Comparison of ENCODE assay signal across 12 mouse cellular contexts in genomic region chr17:5125856-5126806, GRCm38 (mm10).
DNase-seq lines count a peak whose midpoint lies in the region; ATAC-seq and TF ChIP-seq lines count a peak whose summit lies in the region.
"Had no signal": no experiment of that assay in that cellular context is flagged by ENCODE, and none has a peak within 500 bp of the region (broad histone marks: within the 10 kb centered on the region; RNA-seq: fewer than 3 reads in every experiment).

No protein-coding gene starts in this region.

- no peak overlapping the region for H3K27ac ChIP-seq in thymus, adult 2 months (ENCODE audit: control insufficient read depth, insufficient read depth, low read length)
- no peak overlapping the region for H3K27ac ChIP-seq in intestine, embryonic 16.5 days (ENCODE audit: low read length)
- H3K27ac ChIP-seq: liver, embryonic 14.5 days had no signal

- TF ChIP-seq POLR2A in thymus, adult 2 months (IDR thresholded peaks at IDR 0.05; ENCODE audit: control insufficient read depth, extremely low read depth, insufficient read depth, low read length, poor library complexity) = no peak

- WGBS in thymus, adult 2 months = 34% methylated on average over 5 of the region's 5 CpGs
- WGBS in intestine, embryonic 16.5 days = 83% methylated on average over 5 of the region's 5 CpGs

- peaks cover 26% of the 10 kb centered on the region for H3K4me1 ChIP-seq in thymus, adult 2 months (replicated peaks; ENCODE audit: control insufficient read depth, insufficient read depth, low read length)
- peaks cover 25% of the 10 kb centered on the region for H3K4me1 ChIP-seq in intestine, embryonic 16.5 days (ENCODE audit: control insufficient read depth, insufficient read depth, low read length)

- no peak overlapping the region for H3K4me2 ChIP-seq in intestine, embryonic 16.5 days (ENCODE audit: low read depth, low read length)

- H3K9ac ChIP-seq in intestine, embryonic 16.5 days (ENCODE audit: low read depth, low read length) = no peak overlapping the region
- H3K9ac ChIP-seq: liver, embryonic 14.5 days had no signal

- peak; percentile 45 for DNase-seq in thymus, adult 2 months
- DNase-seq in thymus, adult 18-20 months = no peak
- DNase-seq in lung, postnatal 25 days (ENCODE audit: low spot score) = peak; percentile 75
- DNase-seq in urinary bladder, postnatal 4 days (ENCODE audit: low spot score in 2 of 2) = no peak
- DNase-seq in layer of hippocampus, adult 11-12 months (ENCODE audit: low spot score) = no peak
- DNase-seq: adrenal gland, adult 8-10 months; cerebellum, postnatal 10 days; heart, postnatal 36 days had no signal

- no peak overlapping the region for H3K4me3 ChIP-seq in thymus, adult 2 months (ENCODE audit: control insufficient read depth, insufficient read depth, low read length)
- no peak overlapping the region for H3K4me3 ChIP-seq in intestine, embryonic 16.5 days (ENCODE audit: low read length)
- H3K4me3 ChIP-seq: erythroblast, embryonic 14.5 days had no signal

- peak; percentile 49; the same call in 1 of the 2 replicates for ATAC-seq in intestine, embryonic 16.5 days
- no peak for ATAC-seq in erythroblast, adult 5-6 weeks (replicated peaks; ENCODE audit: low FRiP score, poor library complexity, severe bottlenecking)

- no peak for TF ChIP-seq CTCF in thymus, adult 2 months (IDR thresholded peaks at IDR 0.05; ENCODE audit: borderline replicate concordance, control insufficient read depth, extremely low read depth, insufficient read depth, low read length, poor library complexity)

- no peaks in the 10 kb centered on the region for H3K36me3 ChIP-seq in thymus, adult 2 months (ENCODE audit: control insufficient read depth, insufficient read depth, low read length)
- no peaks in the 10 kb centered on the region for H3K36me3 ChIP-seq in intestine, embryonic 16.5 days (ENCODE audit: control insufficient read depth, insufficient read depth, low read length)

- no peaks in the 10 kb centered on the region for H3K27me3 ChIP-seq in thymus, adult 2 months (ENCODE audit: control insufficient read depth, insufficient read depth, low read length)
- H3K27me3 ChIP-seq in intestine, embryonic 16.5 days (replicated peaks; ENCODE audit: control insufficient read depth, insufficient read depth, low read length) = no peaks in the 10 kb centered on the region

- no peaks in the 10 kb centered on the region for H3K9me3 ChIP-seq in intestine, embryonic 16.5 days (ENCODE audit: control insufficient read depth, low read length)

Comparison
In these comparisons a context has a peak if more than half of its experiments do, and no peak if none do; other contexts are left out.
1. DNase-seq: peak in thymus, adult 2 months (single experiment) and lung, postnatal 25 days (single experiment); none in thymus, adult 18-20 months (0 of 2), urinary bladder, postnatal 4 days (0 of 2) and layer of hippocampus, adult 11-12 months (single experiment).